Mouse (Mus musculus): ENCODE data around the gene Tctex1d1. TPM values are rescaled to one million over a fixed set of nuclear protein-coding genes. Genes with fewer than 3 reads are reported as not detected.

Gene Tctex1d1
- polyA plus RNA-seq, 1 experiment, result 0.34 TPM

GRCm38 (mm10) chr4:103010734-103011133, 32.3 kb downstream of the Tctex1d1 start:
- H3K4me3 ChIP-seq (replicated peaks; ENCODE audit: insufficient read depth, low read depth, low read length), result no peak overlapping the region
- H3K4me1 ChIP-seq (ENCODE audit: control insufficient read depth, insufficient read depth, low read length), result no peaks in the 10 kb centered on the region
- H3K27ac ChIP-seq (ENCODE audit: insufficient read depth, low read length), result no peak overlapping the region
- DNase-seq, result no peak
- 86% methylated on average over 4 of the region's 4 CpGs for WGBS
- TF ChIP-seq CTCF (IDR thresholded peaks at IDR 0.05; ENCODE audit: borderline replicate concordance, insufficient read depth, low read depth, low read length) (no peak), POLR2A (IDR thresholded peaks at IDR 0.05; ENCODE audit: borderline replicate concordance, insufficient read depth, low read length) (no peak)
- H3K27me3 ChIP-seq (ENCODE audit: control insufficient read depth, insufficient read depth, low read length), result no peaks in the 10 kb centered on the region

GRCm38 (mm10) chr4:103011823-103012222, 33.4 kb downstream of the Tctex1d1 start:
- Histone ChIP-seq H3K27ac (ENCODE audit: insufficient read depth, low read length) (no peak overlapping the region), H3K4me3 (replicated peaks; ENCODE audit: insufficient read depth, low read depth, low read length) (no peak overlapping the region), H3K27me3 (ENCODE audit: control insufficient read depth, insufficient read depth, low read length) (no peaks in the 10 kb centered on the region), H3K4me1 (ENCODE audit: control insufficient read depth, insufficient read depth, low read length) (no peaks in the 10 kb centered on the region)
- DNase-seq, result no peak
- TF ChIP-seq POLR2A (IDR thresholded peaks at IDR 0.05; ENCODE audit: borderline replicate concordance, insufficient read depth, low read length) (no peak), CTCF (IDR thresholded peaks at IDR 0.05; ENCODE audit: borderline replicate concordance, insufficient read depth, low read depth, low read length) (no peak)
- 47% methylated on average over 7 of the region's 7 CpGs for WGBS

GRCm38 (mm10) chr4:103013490-103013889, 35.1 kb downstream of the Tctex1d1 start:
- no peaks in the 10 kb centered on the region for H3K4me1 ChIP-seq (ENCODE audit: control insufficient read depth, insufficient read depth, low read length)
- no peak for DNase-seq
- no peaks in the 10 kb centered on the region for H3K27me3 ChIP-seq (ENCODE audit: control insufficient read depth, insufficient read depth, low read length)
- H3K27ac ChIP-seq (ENCODE audit: insufficient read depth, low read length), result no peak overlapping the region
- WGBS, result 16% methylated on average over 4 of the region's 4 CpGs
- TF ChIP-seq POLR2A (IDR thresholded peaks at IDR 0.05; ENCODE audit: borderline replicate concordance, insufficient read depth, low read length) (no peak), CTCF (IDR thresholded peaks at IDR 0.05; ENCODE audit: borderline replicate concordance, insufficient read depth, low read depth, low read length) (no peak)
- no peak overlapping the region for H3K4me3 ChIP-seq (replicated peaks; ENCODE audit: insufficient read depth, low read depth, low read length)

- Histone ChIP-seq H3K4me3 (replicated peaks; ENCODE audit: insufficient read depth, low read depth, low read length) (no peak within 1 kb of the TSS), H3K27me3 (ENCODE audit: control insufficient read depth, insufficient read depth, low read length) (no peaks in the 10 kb centered on the region), H3K27ac (ENCODE audit: insufficient read depth, low read length) (no peak within 1 kb of the TSS), H3K4me1 (ENCODE audit: control insufficient read depth, insufficient read depth, low read length) (no peaks in the 10 kb centered on the region)
- TF ChIP-seq CTCF (IDR thresholded peaks at IDR 0.05; ENCODE audit: borderline replicate concordance, insufficient read depth, low read depth, low read length) (no peak), POLR2A (IDR thresholded peaks at IDR 0.05; ENCODE audit: borderline replicate concordance, insufficient read depth, low read length) (no peak)
- 93% methylated on average over 4 of the region's 4 CpGs for WGBS
- DNase-seq, result no peak
These were observed 48.2 kb downstream of the Tctex1d1 start, which contains the start of gene Insl5 for GRCm38 (mm10) chr4:103026621-103027020. TSS of gene Insl5 (minus strand) at chr4:103026842.

- no peak for TF ChIP-seq POLR2A (IDR thresholded peaks at IDR 0.05; ENCODE audit: borderline replicate concordance, insufficient read depth, low read length)
- no peak for TF ChIP-seq CTCF (IDR thresholded peaks at IDR 0.05; ENCODE audit: borderline replicate concordance, insufficient read depth, low read depth, low read length)
- Histone ChIP-seq H3K27ac (ENCODE audit: insufficient read depth, low read length) (no peak overlapping the region), H3K4me1 (ENCODE audit: control insufficient read depth, insufficient read depth, low read length) (no peaks in the 10 kb centered on the region), H3K27me3 (ENCODE audit: control insufficient read depth, insufficient read depth, low read length) (no peaks in the 10 kb centered on the region), H3K4me3 (replicated peaks; ENCODE audit: insufficient read depth, low read depth, low read length) (no peak overlapping the region)
- 80% methylated on average over 7 of the region's 7 CpGs for WGBS
- DNase-seq, result no peak
These were observed 49.3 kb downstream of the Tctex1d1 start for GRCm38 (mm10) chr4:103027745-103028144.

GRCm38 (mm10) chr4:103028177-103029088, 50.0 kb downstream of the Tctex1d1 start:
- Histone ChIP-seq H3K4me1 (ENCODE audit: control insufficient read depth, insufficient read depth, low read length) (no peaks in the 10 kb centered on the region), H3K4me3 (replicated peaks; ENCODE audit: insufficient read depth, low read depth, low read length) (no peak overlapping the region), H3K27me3 (ENCODE audit: control insufficient read depth, insufficient read depth, low read length) (no peaks in the 10 kb centered on the region), H3K27ac (ENCODE audit: insufficient read depth, low read length) (no peak overlapping the region)
- TF ChIP-seq POLR2A (IDR thresholded peaks at IDR 0.05; ENCODE audit: borderline replicate concordance, insufficient read depth, low read length) (no peak), CTCF (IDR thresholded peaks at IDR 0.05; ENCODE audit: borderline replicate concordance, insufficient read depth, low read depth, low read length) (no peak)
- no peak for DNase-seq
- 82% methylated on average over 13 of the region's 13 CpGs for WGBS

GRCm38 (mm10) chr4:103039103-103039837, 60.9 kb downstream of the Tctex1d1 start:
- WGBS, result 91% methylated on average over 14 of the region's 14 CpGs
- Histone ChIP-seq H3K4me3 (replicated peaks; ENCODE audit: insufficient read depth, low read depth, low read length) (no peak overlapping the region), H3K4me1 (ENCODE audit: control insufficient read depth, insufficient read depth, low read length) (no peaks in the 10 kb centered on the region), H3K27me3 (ENCODE audit: control insufficient read depth, insufficient read depth, low read length) (no peaks in the 10 kb centered on the region), H3K27ac (ENCODE audit: insufficient read depth, low read length) (no peak overlapping the region)
- TF ChIP-seq POLR2A (IDR thresholded peaks at IDR 0.05; ENCODE audit: borderline replicate concordance, insufficient read depth, low read length) (no peak), CTCF (IDR thresholded peaks at IDR 0.05; ENCODE audit: borderline replicate concordance, insufficient read depth, low read depth, low read length) (no peak)
- DNase-seq, result no peak
